Mouse (Mus musculus): ENCODE results near the gene Trpm4.

GRCm38 (mm10) chr7:45368178-45368577, 34.6 kb upstream of the Trpm4 start:
- no peak for TF ChIP-seq POLR2A (IDR thresholded peaks at IDR 0.05; ENCODE audit: low read depth, low read length)
- no peak for TF ChIP-seq CTCF (conservative IDR thresholded peaks at IDR 0.05; ENCODE audit: insufficient read depth, insufficient read length, low read depth, low read length)

Data from kidney, adult 2 months (tissue).